Mouse (Mus musculus) lung, embryonic 14.5 days (tissue): ENCODE results near the gene Nfkbiz. TPM values are rescaled to one million over a fixed set of nuclear protein-coding genes. Genes with fewer than 3 reads are reported as not detected.
A peak's percentile ranks its signal among the peaks of the same experiment; 100 is the strongest.
"Not testable (repeated sequence)": the region's sequence is repeated elsewhere in the genome, so short reads cannot be mapped to it uniquely, and the experiment has no call there.

ENCODE experiments used
- ATAC-seq: fragments of 200-750 bp; cut with Nextera tagmentation; 2 replicates; pipeline ENCODE4 v1.8.0; 2017; ENCODE audit warnings: mild to moderate bottlenecking, moderate TSS enrichment, moderate library complexity; ENCODE audit not compliant: insufficient read depth
- DNase-seq: peaks from one replicate; pipeline ENCODE4 v3.0.0-alpha.2; 2015
- H3K27ac ChIP-seq: fragments of 300-500 bp; sonication (generic); 2 replicates; pipeline ENCODE4 v1.5.1; 2014; ENCODE audit warnings: low read depth, mild to moderate bottlenecking, moderate library complexity
- H3K27me3 ChIP-seq: fragments of 300-500 bp; sonication (generic); 2 replicates; pipeline ENCODE4 v1.6.1; 2014; ENCODE audit warnings: low read length, control low read depth; ENCODE audit not compliant: insufficient read depth
- H3K36me3 ChIP-seq: fragments of 300-500 bp; sonication (generic); 2 replicates; pipeline ENCODE4 v1.6.1; 2014; ENCODE audit warnings: control low read depth; ENCODE audit not compliant: insufficient read depth
- H3K4me1 ChIP-seq: fragments of 300-500 bp; sonication (generic); 2 replicates; pipeline ENCODE4 v1.6.1; 2014; ENCODE audit warnings: antibody characterized with exemption, control low read depth; ENCODE audit not compliant: insufficient read depth
- H3K4me2 ChIP-seq: fragments of 300-500 bp; sonication (generic); 2 replicates; pipeline ENCODE4 v1.6.1; 2014; ENCODE audit warnings: mild to moderate bottlenecking
- H3K4me3 ChIP-seq: fragments of 300-500 bp; sonication (generic); 2 replicates; pipeline ENCODE4 v1.5.1; 2014; ENCODE audit warnings: low read depth, low read length
- H3K9ac ChIP-seq: fragments of 300-500 bp; sonication (generic); 2 replicates; pipeline ENCODE4 v1.6.1; 2014
- H3K9me3 ChIP-seq: fragments of 300-500 bp; sonication (generic); 2 replicates; pipeline ENCODE4 v1.6.1; 2016; ENCODE audit warnings: low read depth, low read length, control low read depth
- CTCF ChIP-seq: IDR thresholded peaks from 2 replicates; pipeline ENCODE4 v1.5.1; 2016; ENCODE audit warnings: antibody characterized with exemption, low read depth
- WGBS: fragments of 180-500 bp; shearing (Covaris S2); extraction: QIAGEN DNeasy Blood & Tissue Kit; methylation state at CpG from one replicate; pipeline ENCODE4 v1.1.7; 2014; 5-methylcytosine and 5-hydroxymethylcytosine counted together
- polyA plus RNA-seq: library from polyadenylated mRNA; unstranded; fragments of >200 nt; fragmentation: Nextera tagmentation; extraction: Ambion mirVana; gene quantifications from 2 replicates; pipeline ENCODE4 v1.2.1, GENCODE M21; 2014

The Nfkbiz gene
- polyA plus RNA-seq, 1 experiment from 2014 or later: 5.8 TPM

DNA sequence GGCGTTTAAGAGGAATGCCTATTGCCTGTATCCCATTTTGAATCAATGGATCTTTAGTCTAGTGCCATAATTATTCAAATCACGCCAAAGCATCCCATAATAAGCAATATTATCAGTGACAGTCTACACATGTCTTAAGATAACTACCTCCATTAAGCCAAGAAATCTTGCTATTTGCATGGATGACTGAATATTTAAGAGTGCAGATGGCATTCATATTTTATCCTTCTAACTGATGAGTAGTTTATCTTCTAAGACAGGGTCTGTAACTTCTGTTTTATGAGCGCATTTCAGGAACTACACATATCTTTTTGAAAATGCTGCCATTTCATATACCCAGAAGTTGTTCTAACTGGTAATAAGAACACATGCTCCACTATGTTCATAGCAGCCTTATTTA, 6.1 kb upstream of the Nfkbiz start:
- 96% methylated on average over 3 of the region's 3 CpGs for WGBS
- no peak for TF ChIP-seq CTCF
- Histone ChIP-seq H3K4me1 (no peaks in the 10 kb centered on the region), H3K9ac (no peak overlapping the region), H3K36me3 (peaks cover 19% of the 10 kb centered on the region; the same call in 1 of the 2 replicates), H3K4me2 (no peak overlapping the region), H3K27ac (no peak overlapping the region), H3K27me3 (no peaks in the 10 kb centered on the region), H3K9me3 (no peaks in the 10 kb centered on the region), H3K4me3 (no peak overlapping the region)
- DNase-seq (no peak), ATAC-seq (no peak)

DNA sequence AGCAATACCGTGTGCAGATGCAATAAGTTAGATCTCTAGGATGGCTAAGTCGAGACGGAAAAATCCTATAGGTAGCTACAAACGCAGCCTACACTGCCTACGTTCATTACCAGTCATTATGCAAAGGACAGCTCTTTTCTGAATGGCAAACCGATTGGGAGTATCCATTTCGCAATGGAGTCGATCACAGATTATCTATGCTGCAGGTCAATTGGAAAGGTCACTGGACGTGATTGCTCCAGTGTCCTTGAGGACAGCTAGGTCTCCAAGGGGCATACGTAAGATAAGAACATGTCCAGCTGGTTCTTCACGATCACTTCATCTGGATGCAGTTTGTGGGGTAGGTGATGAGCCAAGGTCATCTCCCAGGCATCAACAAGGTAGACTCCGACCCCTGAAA, 5.2 kb upstream of the Nfkbiz start:
- Histone ChIP-seq H3K27ac (no peak overlapping the region), H3K4me1 (no peaks in the 10 kb centered on the region), H3K9me3 (no peaks in the 10 kb centered on the region), H3K4me3 (no peak overlapping the region), H3K27me3 (no peaks in the 10 kb centered on the region), H3K36me3 (peaks cover 19% of the 10 kb centered on the region; the same call in 1 of the 2 replicates), H3K9ac (no peak overlapping the region), H3K4me2 (no peak overlapping the region)
- DNase-seq (no peak), ATAC-seq (no peak)
- WGBS: 96% methylated on average over 12 of the region's 12 CpGs
- no peak for TF ChIP-seq CTCF

DNA sequence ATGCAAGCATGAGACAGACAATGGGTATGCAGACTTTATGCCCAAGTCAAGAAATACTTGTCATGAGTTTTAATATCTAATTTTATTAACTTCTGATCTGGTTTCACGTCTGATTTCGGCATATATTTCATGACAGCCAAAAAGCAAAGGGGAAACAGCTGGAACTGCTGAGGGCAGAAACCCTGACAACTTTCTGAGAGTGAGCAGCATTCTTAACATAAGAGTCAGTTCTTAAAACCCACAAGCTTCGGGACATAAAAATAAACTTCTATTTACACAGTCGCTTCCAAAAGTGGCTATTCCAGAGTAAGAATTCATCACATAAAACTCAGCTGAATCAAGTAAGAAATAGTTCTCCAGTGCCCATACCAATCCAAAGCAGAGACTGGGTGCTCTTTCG, 4.4 kb upstream of the Nfkbiz start:
- H3K27me3 ChIP-seq: no peaks in the 10 kb centered on the region
- no peak overlapping the region for H3K4me2 ChIP-seq
- WGBS: 81% methylated on average over 5 of the region's 5 CpGs
- ATAC-seq (no peak), DNase-seq (no peak)
- TF ChIP-seq CTCF: no peak
- H3K9me3 ChIP-seq: no peaks in the 10 kb centered on the region
- no peak overlapping the region for H3K27ac ChIP-seq
- H3K4me3 ChIP-seq: no peak overlapping the region
- peaks cover 15% of the 10 kb centered on the region; the same call in 1 of the 2 replicates for H3K36me3 ChIP-seq
- no peak overlapping the region for H3K9ac ChIP-seq
- H3K4me1 ChIP-seq: 0 out of 2 replicates have a peak, but pooled peaks cover 1% of the 10 kb centered on the region

DNA sequence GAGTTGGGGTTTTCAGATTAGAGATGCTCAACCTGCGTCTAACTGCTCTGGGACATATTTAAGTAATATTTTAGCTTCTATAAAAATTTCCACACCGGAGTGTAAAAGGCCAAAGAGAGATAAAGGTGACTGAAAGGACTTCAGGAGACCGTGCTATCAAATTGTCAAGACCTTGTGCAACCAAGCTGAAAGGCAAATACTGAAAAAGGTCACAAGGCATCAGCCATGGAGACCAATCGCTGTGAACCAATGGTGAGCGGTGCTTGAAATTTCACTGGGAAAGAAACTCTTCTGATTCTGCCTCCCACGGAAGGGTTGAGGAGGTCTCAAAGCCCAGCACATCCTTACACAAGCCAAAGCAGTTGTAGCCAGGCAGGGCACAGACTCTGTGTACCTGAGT, 2.8 kb upstream of the Nfkbiz start:
- H3K4me2 ChIP-seq: no peak overlapping the region
- H3K4me1 ChIP-seq: 0 out of 2 replicates have a peak, but pooled peaks cover 4% of the 10 kb centered on the region
- H3K27me3 ChIP-seq: no peaks in the 10 kb centered on the region
- 86% methylated on average over 6 of the region's 6 CpGs for WGBS
- ATAC-seq (no peak), DNase-seq (no peak)
- no peak overlapping the region for H3K9ac ChIP-seq
- no peak for TF ChIP-seq CTCF
- H3K27ac ChIP-seq: no peak overlapping the region
- H3K9me3 ChIP-seq: no peaks in the 10 kb centered on the region
- H3K4me3 ChIP-seq: no peak overlapping the region
- H3K36me3 ChIP-seq: peaks cover 13% of the 10 kb centered on the region; the same call in 1 of the 2 replicates

DNA sequence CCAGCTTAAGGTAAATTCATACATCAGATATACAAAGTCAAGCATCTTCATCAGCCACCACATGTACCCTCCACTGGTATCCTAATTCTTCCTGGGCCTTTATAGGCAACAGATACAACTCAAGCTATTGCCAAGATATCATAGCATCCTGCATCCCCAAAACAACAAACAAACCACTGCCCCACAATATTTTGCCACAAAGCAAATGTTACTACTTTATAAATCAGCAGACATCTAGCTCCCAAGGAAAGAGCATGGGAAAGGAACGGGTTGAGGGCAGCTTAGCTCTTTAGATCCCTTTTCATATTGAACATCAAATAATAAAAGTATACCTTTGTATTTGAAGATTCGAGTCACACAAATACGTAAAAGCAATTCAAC, 580 bp downstream of the Nfkbiz start:
- H3K9ac ChIP-seq: peak overlapping the region; percentile 85
- H3K9me3 ChIP-seq: no peaks in the 10 kb centered on the region
- H3K4me3 ChIP-seq: peak overlapping the region; percentile 64
- no peaks in the 10 kb centered on the region for H3K27me3 ChIP-seq
- DNase-seq (peak; percentile 33), ATAC-seq (no peak)
- H3K27ac ChIP-seq: peak overlapping the region; percentile 92; the same call in 1 of the 2 replicates
- 9% methylated on average over 3 of the region's 3 CpGs for WGBS
- no peak for TF ChIP-seq CTCF
- peaks cover 4% of the 10 kb centered on the region; the same call in 1 of the 2 replicates for H3K4me1 ChIP-seq
- H3K4me2 ChIP-seq: peak overlapping the region; percentile 69
- no peaks in the 10 kb centered on the region for H3K36me3 ChIP-seq

DNA sequence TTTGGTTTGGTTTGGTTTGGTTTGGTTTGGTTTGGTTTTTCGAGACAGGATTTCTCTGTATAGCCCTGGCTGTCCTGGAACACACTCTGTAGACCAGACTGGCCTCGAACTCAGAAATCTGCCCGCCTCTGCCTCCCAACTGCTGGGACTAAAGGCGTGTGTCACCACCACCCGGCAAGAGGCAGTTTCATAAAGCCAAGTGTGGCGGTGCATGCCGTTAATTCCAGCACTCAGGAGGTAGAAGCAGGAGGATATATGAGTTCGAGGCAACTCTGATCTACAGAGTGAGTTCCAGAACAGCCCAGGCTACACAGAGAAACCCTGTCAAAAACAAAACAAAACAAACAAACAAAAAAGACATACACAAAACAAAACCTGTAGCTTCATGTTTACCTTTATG, 1.0 kb downstream of the Nfkbiz start:
- 89% methylated on average over 8 of the region's 8 CpGs for WGBS
- not testable (repeated sequence) for H3K9me3 ChIP-seq, H3K4me1 ChIP-seq, H3K9ac ChIP-seq, H3K36me3 ChIP-seq, H3K27ac ChIP-seq, ATAC-seq, H3K27me3 ChIP-seq, DNase-seq
- Histone ChIP-seq H3K4me2 (peak overlapping the region; percentile 69), H3K4me3 (peak overlapping the region; percentile 64; the same call in 1 of the 2 replicates)

DNA sequence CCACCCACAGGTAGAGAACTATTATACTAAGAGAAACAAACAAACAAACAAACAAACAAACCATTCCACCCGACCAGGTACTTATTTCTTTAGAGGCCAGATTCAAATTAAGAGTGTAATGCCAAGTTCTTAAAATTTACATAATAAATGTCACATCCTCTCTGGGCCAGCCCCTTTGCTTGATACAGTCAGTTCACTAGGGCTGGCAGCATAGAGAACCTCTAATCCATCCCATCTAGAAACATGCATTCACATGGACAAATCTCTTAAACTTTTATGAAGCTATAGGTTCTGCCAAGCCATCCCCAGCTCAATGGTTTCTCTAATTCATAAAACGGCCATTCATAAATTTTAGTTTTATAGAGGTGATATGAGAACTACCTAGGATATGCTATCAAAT, 1.5 kb downstream of the Nfkbiz start:
- no peaks in the 10 kb centered on the region for H3K36me3 ChIP-seq
- H3K4me1 ChIP-seq: peaks cover 4% of the 10 kb centered on the region; the same call in 1 of the 2 replicates
- no peak overlapping the region for H3K9ac ChIP-seq
- ATAC-seq (no peak), DNase-seq (no peak)
- no peak for TF ChIP-seq CTCF
- no peak overlapping the region for H3K4me3 ChIP-seq
- H3K27ac ChIP-seq: no peak overlapping the region
- WGBS: 62% methylated on average over 2 of the region's 2 CpGs
- H3K9me3 ChIP-seq: no peaks in the 10 kb centered on the region
- H3K4me2 ChIP-seq: no peak overlapping the region; the same call in 1 of the 2 replicates
- no peaks in the 10 kb centered on the region for H3K27me3 ChIP-seq

- Histone ChIP-seq H3K9me3 (no peaks in the 10 kb centered on the region), H3K36me3 (peaks cover 5% of the 10 kb centered on the region; the same call in 1 of the 2 replicates), H3K27me3 (no peaks in the 10 kb centered on the region), H3K4me2 (no peak overlapping the region), H3K9ac (no peak overlapping the region), H3K27ac (no peak overlapping the region), H3K4me3 (no peak overlapping the region), H3K4me1 (peaks cover 4% of the 10 kb centered on the region; the same call in 1 of the 2 replicates)
- no peak for DNase-seq
- ATAC-seq: no peak
- no peak for TF ChIP-seq CTCF
Observed at GRCm38 (mm10) chr16:55835798-55836197, 2.9 kb downstream of the Nfkbiz start.
